Mouse (Mus musculus) left cerebral cortex, adult 8-10 months (tissue): ENCODE results near the gene Rmi1. TPM values are rescaled to one million over a fixed set of nuclear protein-coding genes. Genes with fewer than 3 reads are reported as not detected.
"Not testable (repeated sequence)": the region's sequence is repeated elsewhere in the genome, so short reads cannot be mapped to it uniquely, and the experiment has no call there.

Experiments
- DNase-seq, 2 experiments: peaks; one replicate each; pipeline ENCODE4 v3.0.0; 2022; ENCODE audit warnings: low spot score in 2 of 2
- total RNA-seq, 4 experiments: library from RNA; stranded (reverse); gene quantifications; 2 replicates each; pipeline ENCODE4 v1.2.4; 2022

Rmi1 gene
- total RNA-seq, 4 experiments from 2014 or later, result 13.0 to 18.3 (median 14.4) TPM

DNA sequence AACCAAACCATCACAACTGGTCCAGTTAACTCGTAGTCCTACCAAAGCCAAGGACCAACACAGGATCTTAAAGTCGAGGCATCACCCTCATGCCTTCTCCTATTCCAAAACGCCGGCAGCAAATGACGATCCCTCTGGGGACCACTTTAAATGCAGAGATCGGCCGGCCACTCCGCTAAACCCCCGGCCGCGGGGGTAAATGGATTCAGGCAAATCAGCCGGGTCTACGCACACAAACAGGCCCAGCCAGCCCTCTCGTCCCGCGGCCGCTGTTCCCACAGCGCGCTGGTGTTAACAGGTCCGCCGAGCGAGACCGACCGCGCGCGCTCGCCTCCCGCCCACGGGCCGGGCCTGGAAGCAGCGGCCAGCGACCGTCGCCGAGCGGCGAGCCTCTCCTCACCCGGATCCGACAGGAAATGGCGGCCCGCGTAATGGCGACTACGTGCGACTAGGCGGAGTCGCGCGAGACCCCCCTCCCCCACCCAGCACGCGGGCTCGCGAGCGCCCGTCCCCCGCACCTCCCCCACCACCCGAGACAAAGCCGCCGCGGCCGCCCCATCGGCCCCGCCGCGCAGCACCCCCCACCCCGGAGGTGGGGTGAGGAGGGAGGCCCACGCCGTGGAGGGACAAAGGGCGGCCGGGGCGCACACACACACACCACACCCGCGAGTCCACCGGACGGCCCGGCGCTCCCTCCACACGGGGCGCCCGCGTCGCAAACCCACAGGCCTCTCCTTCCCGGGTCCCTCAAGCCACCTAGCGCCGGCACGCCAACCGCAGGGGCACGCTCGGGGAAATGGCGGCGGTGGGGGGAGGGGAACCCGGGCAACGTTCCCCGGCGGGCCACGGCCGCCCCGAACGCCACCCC, 679 bp upstream of the Rmi1 start:
- DNase-seq, result peak; percentile 28 to 63

DNA sequence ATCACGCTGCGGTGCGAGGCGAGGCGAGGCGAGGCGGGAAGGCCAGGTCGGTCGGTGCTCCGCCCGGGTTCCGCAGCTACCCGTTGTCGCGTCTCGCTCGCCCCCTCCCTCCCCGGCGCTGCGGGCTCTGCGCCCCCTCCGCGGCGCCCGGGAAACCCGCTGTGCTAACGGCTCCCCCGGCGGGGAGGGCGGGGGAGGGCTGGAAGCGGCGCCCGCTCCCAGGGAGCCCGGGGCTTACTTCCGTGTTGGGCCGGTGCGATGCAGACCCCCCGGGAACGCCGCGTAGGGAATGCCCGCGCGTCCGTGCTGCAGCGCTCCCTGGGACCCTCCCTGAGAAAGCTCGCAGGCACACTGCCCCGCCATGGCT, 679 bp downstream of the Rmi1 start:
- no peak for DNase-seq

GRCm38 (mm10) chr13:58403243-58403642, 1.2 kb downstream of the Rmi1 start, which contains the start of gene Hnrnpk:
TSS of gene Hnrnpk (minus strand) at chr13:58403343.
- not testable (repeated sequence) for DNase-seq

- DNase-seq, result no peak
Measured at GRCm38 (mm10) chr13:58411073-58411472, 9.0 kb downstream of the Rmi1 start.

DNA sequence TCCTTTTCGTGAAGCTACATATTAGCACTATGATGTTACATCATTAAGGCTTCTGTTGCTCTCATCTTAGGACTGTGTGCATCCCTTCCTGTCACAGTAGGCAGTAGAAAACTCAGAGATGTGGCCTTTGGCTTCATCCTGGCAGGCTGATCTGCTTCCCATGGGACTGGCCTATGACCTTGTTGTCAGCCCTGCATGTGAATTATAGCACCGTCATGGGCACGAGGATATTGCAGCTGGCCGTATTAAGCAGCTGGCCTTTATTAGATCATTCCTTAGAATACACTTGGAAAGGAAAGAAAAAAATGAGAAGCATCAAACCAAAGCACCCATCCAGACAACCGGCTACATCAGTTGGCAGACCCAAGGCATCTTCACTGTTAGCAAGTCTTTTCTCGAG, 13.3 kb downstream of the Rmi1 start:
- DNase-seq, result no peak

- DNase-seq, result no peak
Measured at GRCm38 (mm10) chr13:58415838-58416237, 13.8 kb downstream of the Rmi1 start.

DNA sequence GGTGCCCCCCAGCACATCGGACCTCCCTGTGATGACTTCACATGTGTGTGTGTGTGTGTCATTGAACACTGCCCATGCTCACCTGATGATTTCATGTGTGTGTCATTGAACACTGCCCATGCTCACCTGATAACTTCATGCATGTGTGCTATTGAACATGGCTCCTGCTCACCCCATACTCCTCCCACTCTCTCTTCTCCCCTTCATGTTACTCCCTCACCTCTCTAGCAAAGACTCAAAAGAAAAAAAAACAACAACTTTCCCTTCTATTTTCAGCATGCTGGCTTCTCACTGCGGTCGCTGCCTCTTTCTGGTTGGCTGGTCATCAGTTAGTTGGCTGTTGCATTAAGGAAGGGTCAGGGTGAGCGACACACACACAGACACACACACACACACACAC, 16.6 kb downstream of the Rmi1 start:
- no peak for DNase-seq

DNA sequence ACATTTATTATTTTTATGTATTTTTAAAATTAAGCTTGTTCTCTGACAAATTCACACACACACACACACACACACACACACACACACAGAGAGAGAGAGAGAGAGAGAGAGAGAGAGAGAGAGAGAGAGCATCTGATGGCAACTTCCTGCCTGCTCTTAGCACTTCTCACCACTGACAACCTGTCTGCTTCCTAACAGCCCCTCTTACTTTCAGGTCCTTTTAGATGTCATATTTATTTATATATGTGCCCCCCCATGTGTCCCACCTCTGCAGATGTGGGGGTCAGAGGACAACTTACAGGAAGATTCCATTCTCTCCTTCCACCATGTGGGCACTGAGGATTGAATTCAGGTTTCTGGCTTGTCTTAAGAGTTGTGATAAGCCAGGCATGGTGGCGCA, 17.2 kb downstream of the Rmi1 start:
- no peak for DNase-seq

DNA sequence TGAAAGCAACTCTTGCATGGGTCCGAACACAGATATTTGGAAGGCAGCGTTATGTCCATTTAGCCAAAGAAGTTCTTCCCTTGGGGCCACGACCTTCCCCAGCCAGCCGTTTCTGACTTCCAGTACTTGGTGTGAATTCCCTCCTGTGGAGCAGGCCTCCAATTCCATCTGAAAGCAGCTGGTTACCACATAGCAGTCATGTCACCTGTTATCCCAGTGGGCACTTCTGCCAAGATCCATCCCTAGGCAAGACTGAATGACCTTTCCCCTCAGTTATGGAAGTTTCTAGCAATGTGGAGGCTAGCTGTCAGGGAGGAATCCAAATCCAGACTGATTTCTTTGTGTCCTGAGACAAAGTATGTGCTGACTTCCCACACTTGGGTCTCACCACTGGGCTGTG, 19.0 kb downstream of the Rmi1 start:
- no peak for DNase-seq

GRCm38 (mm10) chr13:58422242-58422641, 20.2 kb downstream of the Rmi1 start:
- DNase-seq, result no peak

- DNase-seq, result no peak
Measured at GRCm38 (mm10) chr13:58423061-58423660, 21.1 kb downstream of the Rmi1 start.

GRCm38 (mm10) chr13:58439716-58440115, 37.7 kb downstream of the Rmi1 start:
- DNase-seq, result no peak

- no peak for DNase-seq
Measured at GRCm38 (mm10) chr13:58443326-58443725, 41.3 kb downstream of the Rmi1 start.

GRCm38 (mm10) chr13:58443787-58444186, 41.7 kb downstream of the Rmi1 start:
- no peak for DNase-seq

DNA sequence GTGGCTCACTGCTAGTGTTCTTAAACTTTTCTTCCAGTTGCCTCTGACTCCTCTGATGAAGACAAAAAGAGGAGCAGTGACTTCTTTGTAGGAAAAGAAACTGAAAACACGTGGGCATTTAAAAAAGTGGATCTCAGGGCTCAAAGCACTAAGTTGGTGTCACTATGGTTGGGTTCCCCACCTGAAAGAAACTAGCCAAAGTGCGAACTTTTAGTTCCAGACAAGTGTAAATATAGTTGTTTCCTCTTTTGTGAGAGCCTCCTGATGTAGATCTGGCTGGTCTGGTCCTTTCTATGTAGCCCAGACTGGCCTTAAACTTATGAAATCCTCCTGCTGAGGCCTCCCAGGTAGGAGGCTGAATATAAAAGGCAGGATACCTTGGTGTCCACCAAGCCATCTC, 44.5 kb downstream of the Rmi1 start:
- no peak for DNase-seq

DNA sequence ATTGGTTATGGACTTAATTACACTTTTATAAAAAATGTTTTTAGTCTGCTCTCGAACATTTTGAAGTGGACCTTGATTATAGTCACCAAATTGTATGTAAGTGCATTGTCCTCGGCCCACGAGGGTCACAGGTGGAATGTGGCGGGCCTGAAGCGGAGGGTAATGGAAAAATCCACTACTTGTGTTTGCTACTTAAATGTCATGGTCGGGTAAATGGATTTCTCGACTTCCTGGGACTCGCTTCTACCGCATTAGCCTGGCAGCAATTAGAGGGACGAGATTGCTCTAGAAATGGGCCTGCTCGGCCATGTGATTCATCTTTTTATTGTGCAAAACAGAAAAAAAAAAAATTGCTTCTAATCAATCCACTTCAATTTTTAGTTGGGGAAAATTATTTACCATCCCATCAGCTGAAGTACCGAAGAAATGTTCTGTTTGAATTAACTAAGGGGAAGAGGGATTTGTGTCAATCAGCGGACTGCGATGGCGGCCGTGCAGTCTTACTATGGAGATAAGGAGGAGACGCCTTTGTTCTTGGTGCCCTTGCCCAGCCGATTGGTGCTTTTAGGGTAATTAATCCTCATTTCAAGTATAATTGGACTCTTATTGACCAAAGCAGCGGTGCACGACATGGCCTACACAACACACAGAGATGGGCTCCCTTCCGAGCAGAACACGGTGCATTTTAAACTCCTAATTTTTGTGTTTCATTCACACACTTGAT, 48.6 kb downstream of the Rmi1 start:
- DNase-seq, result no peak

DNA sequence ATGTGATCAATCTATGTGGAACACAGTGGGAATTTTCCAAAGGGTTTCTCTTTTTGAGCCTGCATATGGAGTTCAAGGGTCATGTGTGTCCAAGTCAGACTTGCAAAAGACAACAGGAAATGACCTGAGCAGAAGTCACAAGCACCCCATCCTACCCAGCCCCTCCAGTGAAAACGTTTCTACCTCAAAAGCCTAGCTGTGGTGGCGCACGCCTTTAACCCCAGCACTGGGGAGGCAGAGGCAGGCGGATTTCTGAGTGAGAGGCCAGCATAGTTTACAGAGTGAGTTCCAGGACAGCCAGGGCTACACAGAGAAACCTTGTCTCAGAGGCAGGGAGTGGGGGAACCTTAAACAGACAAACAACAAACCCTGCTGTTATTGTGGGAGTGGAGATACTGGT, 50.2 kb downstream of the Rmi1 start:
- DNase-seq, result no peak

DNA sequence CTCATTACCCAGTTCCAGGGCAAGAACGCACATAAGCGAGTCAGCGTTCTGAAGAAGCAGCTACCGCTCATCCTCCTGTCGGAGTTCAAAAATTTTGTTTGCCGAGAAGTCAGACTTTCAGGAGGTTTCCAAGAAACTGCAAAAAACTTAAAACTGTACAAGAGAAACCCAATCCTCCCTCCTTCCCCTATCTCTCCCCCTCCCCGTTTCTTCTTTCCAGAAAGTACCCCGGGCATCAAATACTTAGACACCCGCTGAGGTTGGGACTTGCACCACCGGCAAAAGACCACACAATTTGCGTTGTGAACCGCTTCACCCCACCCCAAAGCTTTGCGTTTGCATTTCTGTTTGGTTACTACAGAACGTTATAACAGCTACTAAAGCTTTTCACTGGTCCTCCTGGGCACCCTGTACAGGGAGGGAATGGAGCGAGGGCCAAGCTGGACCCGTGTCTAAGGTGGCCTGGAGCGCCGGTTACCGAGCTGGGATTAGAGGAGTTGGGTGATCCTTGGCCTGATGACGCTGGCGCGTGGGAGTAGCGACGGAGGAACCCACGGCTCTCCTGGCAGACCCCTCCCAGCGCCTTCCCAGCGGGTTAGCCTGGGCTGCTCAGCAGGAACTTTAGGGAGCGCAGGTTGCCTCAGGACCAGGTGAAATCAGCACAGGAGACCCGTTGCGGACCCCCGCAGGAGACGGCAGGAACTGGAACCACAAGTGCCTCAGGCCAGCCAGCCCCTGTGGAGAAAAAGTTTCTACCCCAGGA, 50.8 kb downstream of the Rmi1 start:
- no peak for DNase-seq

- DNase-seq, result no peak
Measured at GRCm38 (mm10) chr13:58453541-58453940, 51.5 kb downstream of the Rmi1 start.

- no peak for DNase-seq
Measured at GRCm38 (mm10) chr13:58456547-58456946, 54.5 kb downstream of the Rmi1 start.

- not testable (repeated sequence) for DNase-seq
Measured at GRCm38 (mm10) chr13:58458811-58459210, 56.8 kb downstream of the Rmi1 start.
